Mouse (Mus musculus): Measurements from ENCODE around the gene Irgq. TPM values are rescaled to one million over a fixed set of nuclear protein-coding genes. Genes with fewer than 3 reads are reported as not detected.

The Irgq gene
- total and polyA plus RNA-seq, 2 experiments from 2014 or later, result 23.9 to 119 TPM

- 40% methylated on average over 13 of the region's 13 CpGs for WGBS
- H3K4me2 ChIP-seq (ENCODE audit: low read depth, low read length, poor library complexity, severe bottlenecking), result peak within 1 kb of the TSS; percentile 71
- DNase-seq (ENCODE audit: low spot score) (no peak), ATAC-seq (ENCODE audit: low FRiP score) (peak; percentile 2; the same call in 1 of the 2 replicates)
- H3K36me3 ChIP-seq (ENCODE audit: insufficient read depth, low read length), result no peaks in the 10 kb centered on the region
- peaks cover 8% of the 10 kb centered on the region; the same call in 1 of the 2 replicates for H3K4me1 ChIP-seq (ENCODE audit: insufficient read depth, low read length)
- peak within 1 kb of the TSS; percentile 57; the same call in 1 of the 2 replicates for H3K27ac ChIP-seq (ENCODE audit: low read depth, low read length)
- H3K9me3 ChIP-seq (ENCODE audit: low read length), result no peaks in the 10 kb centered on the region
- H3K4me3 ChIP-seq (ENCODE audit: low read depth, low read length), result peak within 1 kb of the TSS; percentile 78
- H3K9ac ChIP-seq (replicated peaks; ENCODE audit: low read length, poor library complexity, severe bottlenecking), result peak within 1 kb of the TSS; percentile 74
- no peak for TF ChIP-seq CTCF (IDR thresholded peaks at IDR 0.05)
- H3K27me3 ChIP-seq (ENCODE audit: insufficient read depth, low read length), result no peaks in the 10 kb centered on the region
These were observed 15.7 kb downstream of the Irgq start, which contains the start of the genes Pinlyp and Xrcc1 for GRCm38 (mm10) chr7:24546068-24546614. Pinlyp (minus strand) TSS chr7:24546118. Xrcc1 (plus strand) TSS chr7:24546289.

- H3K9ac ChIP-seq (replicated peaks; ENCODE audit: low read length, poor library complexity, severe bottlenecking), result peak overlapping the region; percentile 74
- ATAC-seq (ENCODE audit: low FRiP score) (peak; percentile 98), DNase-seq (ENCODE audit: low spot score) (peak; percentile 100)
- TF ChIP-seq CTCF (IDR thresholded peaks at IDR 0.05), result no peak
- H3K27me3 ChIP-seq (ENCODE audit: insufficient read depth, low read length), result no peaks in the 10 kb centered on the region
- H3K4me2 ChIP-seq (ENCODE audit: low read depth, low read length, poor library complexity, severe bottlenecking), result peak overlapping the region; percentile 71
- no peaks in the 10 kb centered on the region for H3K9me3 ChIP-seq (ENCODE audit: low read length)
- H3K4me3 ChIP-seq (ENCODE audit: low read depth, low read length), result peak overlapping the region; percentile 78
- no peaks in the 10 kb centered on the region for H3K36me3 ChIP-seq (ENCODE audit: insufficient read depth, low read length)
- H3K4me1 ChIP-seq (ENCODE audit: insufficient read depth, low read length), result peaks cover 8% of the 10 kb centered on the region; the same call in 1 of the 2 replicates
- whole genome bisulfite sequencing, result under 1% methylated on average over 54 of the region's 57 CpGs
- peak overlapping the region; percentile 57; the same call in 1 of the 2 replicates for H3K27ac ChIP-seq (ENCODE audit: low read depth, low read length)
These were observed 16.3 kb downstream of the Irgq start for GRCm38 (mm10) chr7:24546634-24547389.

DNA sequence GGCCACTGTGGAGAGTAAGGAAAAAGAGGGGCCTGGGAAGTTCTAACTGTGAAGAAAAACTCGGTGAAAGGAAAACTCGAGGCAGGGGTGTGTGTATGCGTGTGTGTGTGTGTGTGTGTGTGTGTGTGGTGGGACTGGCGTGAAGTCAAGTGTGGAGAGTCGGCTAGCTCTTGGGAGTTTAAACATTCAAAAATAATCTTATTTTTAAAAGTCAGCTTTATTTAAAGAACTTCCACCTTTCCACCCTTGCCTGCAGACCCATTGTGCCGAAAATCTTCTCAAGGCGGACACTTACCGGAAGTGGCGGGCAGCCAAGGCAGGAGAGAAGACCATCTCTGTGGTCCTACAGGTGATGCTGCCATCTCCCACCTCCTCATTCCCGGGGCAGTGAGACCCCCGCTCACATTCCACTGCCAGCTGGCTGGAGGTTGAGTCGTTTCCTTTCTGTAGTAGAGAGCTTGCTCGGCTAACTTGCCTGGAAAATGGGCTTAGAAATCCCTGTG, 17.1 kb downstream of the Irgq start:
- Histone ChIP-seq H3K4me2 (ENCODE audit: low read depth, low read length, poor library complexity, severe bottlenecking) (peak overlapping the region; percentile 71), H3K9me3 (ENCODE audit: low read length) (no peaks in the 10 kb centered on the region), H3K36me3 (ENCODE audit: insufficient read depth, low read length) (0 out of 2 replicates have a peak, but pooled peaks cover 4% of the 10 kb centered on the region), H3K4me3 (ENCODE audit: low read depth, low read length) (peak overlapping the region; percentile 78), H3K27me3 (ENCODE audit: insufficient read depth, low read length) (no peaks in the 10 kb centered on the region), H3K27ac (ENCODE audit: low read depth, low read length) (0 out of 2 replicates have a peak overlapping the region, but pooled peaks have one; percentile 38), H3K4me1 (ENCODE audit: insufficient read depth, low read length) (peaks cover 8% of the 10 kb centered on the region; the same call in 1 of the 2 replicates), H3K9ac (replicated peaks; ENCODE audit: low read length, poor library complexity, severe bottlenecking) (peak overlapping the region; percentile 74)
- peak; percentile 7; the same call in 1 of the 2 replicates for ATAC-seq (ENCODE audit: low FRiP score)
- DNase-seq (ENCODE audit: low spot score), result no peak
- 27% methylated on average over 13 of the region's 13 CpGs for WGBS
- no peak for TF ChIP-seq CTCF (IDR thresholded peaks at IDR 0.05)

DNA sequence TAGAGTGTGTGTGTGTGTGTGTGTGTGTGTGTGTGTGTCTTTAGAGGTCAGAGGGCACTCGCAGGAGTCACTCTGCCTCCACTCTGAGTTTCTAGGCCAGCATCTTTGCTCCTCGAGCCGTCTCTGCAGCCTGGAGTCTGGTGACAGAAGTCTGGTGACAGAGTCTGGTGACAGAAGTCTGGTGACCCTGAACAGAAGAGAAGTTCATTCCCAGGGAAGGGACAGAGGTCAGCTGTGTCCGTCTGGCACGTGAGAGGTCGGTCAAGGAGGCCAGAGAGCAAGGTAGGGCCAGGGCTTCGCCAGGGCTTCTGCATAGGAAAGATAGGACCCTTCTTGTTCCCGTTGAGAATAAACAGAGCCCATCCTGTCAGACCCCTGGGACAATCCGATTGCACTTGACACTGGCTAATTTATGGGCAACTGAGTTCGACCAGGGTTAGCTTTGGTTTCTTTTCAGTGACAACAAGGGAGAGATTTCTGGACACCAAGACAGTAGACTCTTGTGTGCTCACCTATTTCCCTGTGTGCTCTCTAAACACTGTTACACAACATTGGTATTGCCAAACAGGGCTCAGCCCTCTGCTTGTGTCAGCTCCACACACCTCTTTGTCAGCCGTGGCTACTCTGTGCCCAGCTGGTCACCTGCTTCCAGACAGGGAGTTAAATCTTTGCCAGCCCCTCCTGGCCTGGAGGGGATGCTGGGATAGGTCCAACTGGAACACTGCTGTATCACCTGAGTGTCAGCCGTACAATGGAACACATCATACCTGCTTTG, 21.7 kb downstream of the Irgq start:
- peaks cover 9% of the 10 kb centered on the region; the same call in 1 of the 2 replicates for H3K36me3 ChIP-seq (ENCODE audit: insufficient read depth, low read length)
- DNase-seq (ENCODE audit: low spot score) (no peak), ATAC-seq (ENCODE audit: low FRiP score) (no peak)
- TF ChIP-seq CTCF (IDR thresholded peaks at IDR 0.05), result no peak
- H3K9ac ChIP-seq (replicated peaks; ENCODE audit: low read length, poor library complexity, severe bottlenecking), result no peak overlapping the region
- H3K9me3 ChIP-seq (ENCODE audit: low read length), result no peaks in the 10 kb centered on the region
- no peaks in the 10 kb centered on the region for H3K27me3 ChIP-seq (ENCODE audit: insufficient read depth, low read length)
- no peak overlapping the region for H3K4me2 ChIP-seq (ENCODE audit: low read depth, low read length, poor library complexity, severe bottlenecking)
- no peak overlapping the region for H3K27ac ChIP-seq (ENCODE audit: low read depth, low read length)
- WGBS, result 93% methylated on average over 12 of the region's 12 CpGs
- H3K4me3 ChIP-seq (ENCODE audit: low read depth, low read length), result no peak overlapping the region
- H3K4me1 ChIP-seq (ENCODE audit: insufficient read depth, low read length), result peaks cover 4% of the 10 kb centered on the region; the same call in 1 of the 2 replicates

GRCm38 (mm10) chr7:24555786-24556185, 25.3 kb downstream of the Irgq start:
- WGBS, result 91% methylated on average over 10 of the region's 10 CpGs
- Histone ChIP-seq H3K27me3 (ENCODE audit: insufficient read depth, low read length) (no peaks in the 10 kb centered on the region), H3K4me3 (ENCODE audit: low read depth, low read length) (no peak overlapping the region), H3K9ac (replicated peaks; ENCODE audit: low read length, poor library complexity, severe bottlenecking) (no peak overlapping the region), H3K4me2 (ENCODE audit: low read depth, low read length, poor library complexity, severe bottlenecking) (no peak overlapping the region), H3K4me1 (ENCODE audit: insufficient read depth, low read length) (no peaks in the 10 kb centered on the region), H3K36me3 (ENCODE audit: insufficient read depth, low read length) (peaks cover 9% of the 10 kb centered on the region; the same call in 1 of the 2 replicates), H3K27ac (ENCODE audit: low read depth, low read length) (no peak overlapping the region), H3K9me3 (ENCODE audit: low read length) (no peaks in the 10 kb centered on the region)
- ATAC-seq (ENCODE audit: low FRiP score) (no peak), DNase-seq (ENCODE audit: low spot score) (no peak)
- no peak for TF ChIP-seq CTCF (IDR thresholded peaks at IDR 0.05)

All from midbrain, postnatal 0 days (tissue).